Mouse (Mus musculus) liver, embryonic 13.5 days (tissue): ENCODE results near the gene Osgin1. TPM values are rescaled to one million over a fixed set of nuclear protein-coding genes. Genes with fewer than 3 reads are reported as not detected.
A peak's percentile ranks its signal among the peaks of the same experiment; 100 is the strongest.

Source experiments
- ATAC-seq: fragments of 200-750 bp; cut with Nextera tagmentation; 2 replicates; pipeline ENCODE4 v1.8.0; 2017; ENCODE audit warnings: low read depth, mild to moderate bottlenecking, moderate number of reproducible peaks, moderate library complexity
- DNase-seq: peaks from one replicate; pipeline ENCODE4 v3.0.0; 2022
- H3K27ac ChIP-seq: fragments of 300-500 bp; sonication (generic); 2 replicates; pipeline ENCODE4 v1.5.1; 2015; ENCODE audit warnings: moderate library complexity, mild to moderate bottlenecking, inconsistent platforms
- H3K27me3 ChIP-seq: fragments of 300-500 bp; sonication (generic); 2 replicates; pipeline ENCODE4 v1.6.1; 2015; ENCODE audit warnings: mild to moderate bottlenecking, inconsistent platforms
- H3K36me3 ChIP-seq: fragments of 300-500 bp; sonication (generic); 2 replicates; pipeline ENCODE4 v1.6.1; 2015; ENCODE audit warnings: mild to moderate bottlenecking, inconsistent platforms
- H3K4me1 ChIP-seq: fragments of 300-500 bp; sonication (generic); replicated peaks from 2 replicates; pipeline ENCODE4 v1.6.1; 2015; ENCODE audit warnings: inconsistent platforms
- H3K4me2 ChIP-seq: fragments of 300-500 bp; sonication (generic); 2 replicates; pipeline ENCODE4 v1.6.1; 2015; ENCODE audit warnings: inconsistent platforms, mild to moderate bottlenecking, moderate library complexity
- H3K4me3 ChIP-seq: fragments of 300-500 bp; sonication (generic); replicated peaks from 2 replicates; pipeline ENCODE4 v1.5.1; 2015; ENCODE audit warnings: mild to moderate bottlenecking, inconsistent platforms
- H3K9ac ChIP-seq: fragments of 300-500 bp; sonication (generic); 2 replicates; pipeline ENCODE4 v1.6.1; 2015; ENCODE audit warnings: mild to moderate bottlenecking, inconsistent platforms
- H3K9me3 ChIP-seq: fragments of 300-500 bp; sonication (generic); replicated peaks from 2 replicates; pipeline ENCODE4 v1.6.1; 2016; ENCODE audit warnings: inconsistent platforms
- WGBS: fragments of 180-500 bp; shearing (Covaris S2); methylation state at CpG from one replicate; pipeline ENCODE4 v1.1.7; 2015; ENCODE audit not compliant: insufficient replicate concordance; 5-methylcytosine and 5-hydroxymethylcytosine counted together
- polyA plus RNA-seq: library from polyadenylated mRNA; unstranded; fragments of >200 nt; fragmentation: Nextera tagmentation; extraction: Ambion mirVana; gene quantifications from 2 replicates; pipeline ENCODE4 v1.2.1, GENCODE M21; 2015

The Osgin1 gene
- polyA plus RNA-seq, 1 experiment from 2014 or later, result 13.0 TPM

GRCm38 (mm10) chr8:119403912-119404311 lies 30.0 kb upstream of the Osgin1 start:
- WGBS, result 61% methylated on average over 10 of the region's 10 CpGs
- peaks cover 26% of the 10 kb centered on the region; the same call in 1 of the 2 replicates for H3K36me3 ChIP-seq
- peaks cover 13% of the 10 kb centered on the region for H3K4me1 ChIP-seq
- no peak overlapping the region for H3K27ac ChIP-seq
- no peaks in the 10 kb centered on the region for H3K9me3 ChIP-seq
- H3K27me3 ChIP-seq, result no peaks in the 10 kb centered on the region
- DNase-seq (no peak), ATAC-seq (no peak)
- no peak overlapping the region for H3K9ac ChIP-seq
- no peak overlapping the region for H3K4me2 ChIP-seq
- no peak overlapping the region for H3K4me3 ChIP-seq

- no peak for DNase-seq
- Histone ChIP-seq H3K9me3 (no peaks in the 10 kb centered on the region), H3K4me3 (no peak overlapping the region), H3K36me3 (peaks cover 34% of the 10 kb centered on the region; the same call in 1 of the 2 replicates), H3K9ac (no peak overlapping the region), H3K27ac (no peak overlapping the region), H3K4me1 (peaks cover 11% of the 10 kb centered on the region; the same call in 1 of the 2 replicates), H3K27me3 (no peaks in the 10 kb centered on the region), H3K4me2 (no peak overlapping the region)
- no peak for ATAC-seq
- WGBS, result 83% methylated on average over 5 of the region's 5 CpGs
Measured at GRCm38 (mm10) chr8:119404648-119405047, 29.3 kb upstream of the Osgin1 start.

GRCm38 (mm10) chr8:119408311-119408710 lies 25.6 kb upstream of the Osgin1 start:
- Histone ChIP-seq H3K4me1 (peaks cover 11% of the 10 kb centered on the region), H3K36me3 (peaks cover 43% of the 10 kb centered on the region), H3K27ac (no peak overlapping the region), H3K9me3 (no peaks in the 10 kb centered on the region), H3K9ac (no peak overlapping the region), H3K4me2 (no peak overlapping the region), H3K4me3 (no peak overlapping the region), H3K27me3 (no peaks in the 10 kb centered on the region)
- ATAC-seq (no peak), DNase-seq (no peak)
- 70% methylated on average over 8 of the region's 8 CpGs for WGBS

- Histone ChIP-seq H3K4me3 (no peak overlapping the region), H3K4me2 (no peak overlapping the region; the same call in 1 of the 2 replicates), H3K36me3 (peaks cover 31% of the 10 kb centered on the region), H3K9me3 (no peaks in the 10 kb centered on the region), H3K9ac (no peak overlapping the region), H3K27ac (no peak overlapping the region), H3K27me3 (no peaks in the 10 kb centered on the region), H3K4me1 (peaks cover 11% of the 10 kb centered on the region)
- WGBS, result 41% methylated on average over 10 of the region's 10 CpGs
- peak; percentile 22; the same call in 1 of the 2 replicates for ATAC-seq
- DNase-seq, result no peak
Measured at GRCm38 (mm10) chr8:119412037-119412734, 21.7 kb upstream of the Osgin1 start.

- Histone ChIP-seq H3K4me1 (peaks cover 11% of the 10 kb centered on the region), H3K4me3 (no peak overlapping the region), H3K27ac (no peak overlapping the region), H3K9me3 (no peaks in the 10 kb centered on the region), H3K27me3 (no peaks in the 10 kb centered on the region), H3K4me2 (peak overlapping the region; percentile 47), H3K9ac (peak overlapping the region; percentile 40; the same call in 1 of the 2 replicates), H3K36me3 (peaks cover 27% of the 10 kb centered on the region)
- DNase-seq (peak; percentile 51), ATAC-seq (peak; percentile 67)
- 13% methylated on average over 18 of the region's 18 CpGs for WGBS
Measured at GRCm38 (mm10) chr8:119412735-119413498, 21.0 kb upstream of the Osgin1 start.

GRCm38 (mm10) chr8:119413605-119414004 lies 20.3 kb upstream of the Osgin1 start:
- ATAC-seq (no peak), DNase-seq (no peak)
- no peaks in the 10 kb centered on the region for H3K27me3 ChIP-seq
- no peak overlapping the region for H3K4me2 ChIP-seq
- H3K4me1 ChIP-seq, result peaks cover 11% of the 10 kb centered on the region
- no peak overlapping the region for H3K4me3 ChIP-seq
- no peak overlapping the region for H3K9ac ChIP-seq
- H3K9me3 ChIP-seq, result no peaks in the 10 kb centered on the region
- peaks cover 20% of the 10 kb centered on the region for H3K36me3 ChIP-seq
- 69% methylated on average over 10 of the region's 10 CpGs for WGBS
- no peak overlapping the region for H3K27ac ChIP-seq

- ATAC-seq (no peak), DNase-seq (no peak)
- Histone ChIP-seq H3K9ac (no peak overlapping the region), H3K4me1 (peaks cover 42% of the 10 kb centered on the region), H3K4me3 (no peak overlapping the region), H3K36me3 (no peaks in the 10 kb centered on the region), H3K27me3 (no peaks in the 10 kb centered on the region), H3K9me3 (no peaks in the 10 kb centered on the region), H3K4me2 (no peak overlapping the region), H3K27ac (no peak overlapping the region)
- WGBS, result 53% methylated on average over 7 of the region's 7 CpGs
Measured at GRCm38 (mm10) chr8:119420318-119420717, 13.6 kb upstream of the Osgin1 start.

GRCm38 (mm10) chr8:119421603-119422122 lies 12.3 kb upstream of the Osgin1 start:
- Histone ChIP-seq H3K27ac (no peak overlapping the region), H3K9ac (no peak overlapping the region), H3K27me3 (no peaks in the 10 kb centered on the region), H3K4me2 (no peak overlapping the region), H3K4me3 (no peak overlapping the region), H3K4me1 (peaks cover 51% of the 10 kb centered on the region), H3K36me3 (no peaks in the 10 kb centered on the region), H3K9me3 (no peaks in the 10 kb centered on the region)
- 39% methylated on average over 9 of the region's 9 CpGs for WGBS
- DNase-seq, result no peak
- no peak for ATAC-seq

GRCm38 (mm10) chr8:119422123-119422711 lies 11.7 kb upstream of the Osgin1 start:
- Histone ChIP-seq H3K4me2 (peak overlapping the region; percentile 3), H3K27me3 (no peaks in the 10 kb centered on the region), H3K4me1 (peaks cover 51% of the 10 kb centered on the region), H3K27ac (no peak overlapping the region), H3K4me3 (no peak overlapping the region), H3K9ac (no peak overlapping the region), H3K9me3 (no peaks in the 10 kb centered on the region), H3K36me3 (no peaks in the 10 kb centered on the region)
- no peak for DNase-seq
- no peak for ATAC-seq
- WGBS, result 49% methylated on average over 9 of the region's 9 CpGs

GRCm38 (mm10) chr8:119423631-119424141 lies 10.2 kb upstream of the Osgin1 start:
- H3K27ac ChIP-seq, result peak overlapping the region; percentile 73
- peak overlapping the region; percentile 8; the same call in 1 of the 2 replicates for H3K4me3 ChIP-seq
- H3K9me3 ChIP-seq, result no peaks in the 10 kb centered on the region
- no peaks in the 10 kb centered on the region for H3K27me3 ChIP-seq
- no peak for DNase-seq
- peak overlapping the region; percentile 32 for H3K4me2 ChIP-seq
- H3K4me1 ChIP-seq, result peaks cover 64% of the 10 kb centered on the region
- peak; percentile 21; the same call in 1 of the 2 replicates for ATAC-seq
- 24% methylated on average over 9 of the region's 9 CpGs for WGBS
- H3K36me3 ChIP-seq, result no peaks in the 10 kb centered on the region
- no peak overlapping the region for H3K9ac ChIP-seq

GRCm38 (mm10) chr8:119424199-119424733 lies 9.7 kb upstream of the Osgin1 start:
- H3K4me2 ChIP-seq, result peak overlapping the region; percentile 32
- peaks cover 70% of the 10 kb centered on the region for H3K4me1 ChIP-seq
- H3K9ac ChIP-seq, result peak overlapping the region; percentile 9; the same call in 1 of the 2 replicates
- no peaks in the 10 kb centered on the region for H3K36me3 ChIP-seq
- DNase-seq (no peak), ATAC-seq (no peak)
- H3K27ac ChIP-seq, result peak overlapping the region; percentile 73
- H3K9me3 ChIP-seq, result no peaks in the 10 kb centered on the region
- H3K27me3 ChIP-seq, result no peaks in the 10 kb centered on the region
- WGBS, result 56% methylated on average over 10 of the region's 10 CpGs
- peak overlapping the region; percentile 8; the same call in 1 of the 2 replicates for H3K4me3 ChIP-seq
